Mouse (Mus musculus) hindbrain, embryonic 16.5 days (tissue): ENCODE measurements around the gene Ncoa7. TPM values are rescaled to one million over a fixed set of nuclear protein-coding genes. Genes with fewer than 3 reads are reported as not detected.
"Not testable (repeated sequence)": the region's sequence is repeated elsewhere in the genome, so short reads cannot be mapped to it uniquely, and the experiment has no call there.

Source experiments
- ATAC-seq: fragments of 200-750 bp; cut with Nextera tagmentation; 2 replicates; pipeline ENCODE4 v1.8.0; 2017; ENCODE audit warnings: moderate TSS enrichment, moderate library complexity
- H3K27ac ChIP-seq: fragments of 300-500 bp; sonication (generic); 2 replicates; pipeline ENCODE4 v1.5.1; 2014; ENCODE audit warnings: low read depth, mild to moderate bottlenecking, control low read depth, low read length, moderate library complexity
- H3K27me3 ChIP-seq: fragments of 300-500 bp; sonication (generic); replicated peaks from 2 replicates; pipeline ENCODE4 v1.6.1; 2014; ENCODE audit warnings: low read length; ENCODE audit not compliant: control insufficient read depth, insufficient read depth
- H3K36me3 ChIP-seq: fragments of 300-500 bp; sonication (generic); 2 replicates; pipeline ENCODE4 v1.6.1; 2014; ENCODE audit warnings: mild to moderate bottlenecking, low read length, moderate library complexity, mixed read lengths; ENCODE audit not compliant: control insufficient read depth, insufficient read depth
- H3K4me1 ChIP-seq: fragments of 300-500 bp; sonication (generic); 2 replicates; pipeline ENCODE4 v1.6.1; 2014; ENCODE audit warnings: low read depth, low read length; ENCODE audit not compliant: control insufficient read depth, insufficient read depth
- H3K4me2 ChIP-seq: fragments of 300-500 bp; sonication (generic); 2 replicates; pipeline ENCODE4 v1.6.1; 2014; ENCODE audit warnings: mild to moderate bottlenecking, low read length, control low read depth, moderate library complexity
- H3K4me3 ChIP-seq: fragments of 300-500 bp; sonication (generic); 2 replicates; pipeline ENCODE4 v1.5.1; 2014; ENCODE audit warnings: mild to moderate bottlenecking, low read length, control low read depth, moderate library complexity
- H3K9ac ChIP-seq: fragments of 300-500 bp; sonication (generic); 2 replicates; pipeline ENCODE4 v1.6.1; 2014; ENCODE audit warnings: low read depth, mild to moderate bottlenecking, control low read depth, low read length, moderate library complexity
- H3K9me3 ChIP-seq: fragments of 300-500 bp; sonication (generic); 2 replicates; pipeline ENCODE4 v1.6.1; 2014; ENCODE audit warnings: mild to moderate bottlenecking, low read length, moderate library complexity; ENCODE audit not compliant: control insufficient read depth
- WGBS: fragments of 180-500 bp; shearing (Covaris S2); extraction: QIAGEN DNeasy Blood & Tissue Kit; methylation state at CpG from one replicate; pipeline ENCODE4 v1.1.7; 2014; 5-methylcytosine and 5-hydroxymethylcytosine counted together
- polyA plus RNA-seq: library from polyadenylated mRNA; unstranded; fragments of >200 nt; fragmentation: Nextera tagmentation; extraction: Ambion mirVana; gene quantifications from 2 replicates; pipeline ENCODE4 v1.2.1, GENCODE M21; 2015

Ncoa7 gene
- polyA plus RNA-seq, 1 experiment from 2014 or later, result 26.1 TPM

DNA sequence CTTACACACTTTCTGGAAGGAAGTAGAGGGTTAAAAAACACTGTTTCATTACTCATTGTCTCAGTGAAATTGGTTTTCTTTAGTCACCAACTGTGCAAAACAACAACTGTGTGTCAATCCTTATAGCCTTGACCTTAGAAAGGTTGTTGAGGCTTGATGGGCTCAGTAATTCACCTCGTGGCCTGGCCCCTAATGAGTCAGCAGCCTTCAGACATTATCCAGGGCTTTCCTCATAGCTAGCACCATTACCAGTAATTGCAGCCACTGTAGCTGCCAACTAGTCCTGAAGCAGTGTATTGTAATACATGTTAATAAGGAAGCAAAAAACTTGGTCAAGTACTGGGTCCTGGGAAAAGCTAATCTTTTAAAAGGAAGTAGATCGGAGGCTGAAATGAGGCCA lies 125.1 kb downstream of the Ncoa7 start:
- Histone ChIP-seq H3K4me1 (no peaks in the 10 kb centered on the region), H3K4me2 (no peak overlapping the region), H3K9me3 (no peaks in the 10 kb centered on the region), H3K4me3 (no peak overlapping the region), H3K27me3 (no peaks in the 10 kb centered on the region), H3K36me3 (peaks cover 2% of the 10 kb centered on the region; the same call in 1 of the 2 replicates), H3K27ac (no peak overlapping the region), H3K9ac (no peak overlapping the region)
- 51% methylated on average over 2 of the region's 2 CpGs for WGBS
- ATAC-seq, result no peak

GRCm38 (mm10) chr10:30674825-30675224 lies 128.3 kb downstream of the Ncoa7 start:
- Histone ChIP-seq H3K27me3 (no peaks in the 10 kb centered on the region), H3K4me1 (no peaks in the 10 kb centered on the region), H3K9ac (no peak overlapping the region), H3K9me3 (0 out of 2 replicates have a peak, but pooled peaks cover 4% of the 10 kb centered on the region), H3K4me2 (no peak overlapping the region), H3K36me3 (peaks cover 2% of the 10 kb centered on the region; the same call in 1 of the 2 replicates), H3K27ac (no peak overlapping the region), H3K4me3 (no peak overlapping the region)
- WGBS, result 96% methylated on average over 3 of the region's 3 CpGs
- ATAC-seq, result no peak

- no peak overlapping the region for H3K9ac ChIP-seq
- WGBS, result 90% methylated on average over 2 of the region's 2 CpGs
- peaks cover under 1% of the 10 kb centered on the region for H3K36me3 ChIP-seq
- no peak overlapping the region for H3K4me3 ChIP-seq
- no peak for ATAC-seq
- H3K27me3 ChIP-seq, result no peaks in the 10 kb centered on the region
- H3K4me2 ChIP-seq, result no peak overlapping the region
- H3K4me1 ChIP-seq, result no peaks in the 10 kb centered on the region
- H3K27ac ChIP-seq, result no peak overlapping the region
- H3K9me3 ChIP-seq, result 0 out of 2 replicates have a peak, but pooled peaks cover 4% of the 10 kb centered on the region
Measured at GRCm38 (mm10) chr10:30666580-30666979, 136.5 kb downstream of the Ncoa7 start.

DNA sequence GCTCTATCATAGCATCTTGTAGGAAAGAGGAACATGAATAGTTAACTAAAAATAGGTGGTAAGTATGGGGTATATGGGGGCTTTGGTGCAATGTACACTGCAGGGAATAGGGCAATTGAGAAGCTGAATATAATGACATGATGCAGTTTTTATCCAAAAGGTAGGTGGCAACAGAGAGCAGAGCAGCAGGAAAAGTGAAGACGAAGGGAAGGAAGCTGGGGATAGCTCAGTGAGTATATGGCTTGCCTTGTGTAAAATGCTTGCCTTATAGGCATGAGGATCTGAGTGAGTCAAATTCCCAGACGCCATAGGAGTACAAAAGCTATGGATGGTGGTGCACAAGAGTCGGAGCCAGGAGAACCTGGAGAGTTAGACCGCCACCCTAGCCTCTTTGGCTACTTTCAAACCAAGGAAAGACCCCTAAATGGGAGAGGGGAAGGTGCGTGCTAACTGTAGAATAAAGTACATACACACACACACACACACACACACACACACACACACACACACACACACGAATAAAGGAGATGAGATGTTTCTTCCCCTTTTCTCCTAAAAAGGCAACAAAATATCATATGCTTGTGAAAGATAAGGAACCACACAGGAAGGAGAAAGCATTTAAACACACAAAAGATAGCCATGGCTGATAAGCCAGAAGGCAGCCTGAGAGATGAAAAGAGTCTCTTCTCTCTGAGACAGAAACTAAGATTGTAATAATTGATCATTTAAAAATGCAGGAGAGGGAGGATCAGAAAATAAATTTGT lies 142.4 kb downstream of the Ncoa7 start:
- Histone ChIP-seq H3K9ac (no peak overlapping the region), H3K27ac (no peak overlapping the region), H3K4me1 (no peaks in the 10 kb centered on the region), H3K4me2 (no peak overlapping the region), H3K27me3 (no peaks in the 10 kb centered on the region), H3K4me3 (no peak overlapping the region), H3K36me3 (peaks cover 8% of the 10 kb centered on the region), H3K9me3 (no peaks in the 10 kb centered on the region)
- WGBS, result 88% methylated on average over 6 of the region's 6 CpGs
- ATAC-seq, result no peak

DNA sequence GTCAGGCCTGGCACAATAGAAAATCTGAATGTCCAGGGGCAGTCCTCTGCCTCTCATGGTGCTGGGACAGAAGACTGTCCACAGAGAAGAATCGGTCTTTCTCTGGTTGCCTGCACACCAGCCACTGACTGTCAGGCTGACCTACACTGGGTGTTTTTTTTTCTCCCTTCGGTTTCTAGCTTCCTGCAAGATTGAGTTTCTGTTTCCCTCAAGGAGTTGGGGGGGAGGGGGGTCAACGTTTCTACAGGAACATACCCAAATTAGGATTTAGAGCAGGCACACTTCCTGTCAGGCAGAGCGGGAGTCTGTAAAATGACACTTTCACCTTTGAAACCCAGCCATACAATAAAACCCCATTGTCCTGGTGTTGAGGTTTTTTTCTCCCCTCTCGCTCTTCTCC lies 147.5 kb downstream of the Ncoa7 start:
- no peak overlapping the region for H3K4me3 ChIP-seq
- 22% methylated on average over 5 of the region's 5 CpGs for WGBS
- H3K9ac ChIP-seq, result no peak overlapping the region
- ATAC-seq, result no peak
- H3K4me1 ChIP-seq, result no peaks in the 10 kb centered on the region
- no peaks in the 10 kb centered on the region for H3K9me3 ChIP-seq
- peak overlapping the region; percentile 15; the same call in 1 of the 2 replicates for H3K4me2 ChIP-seq
- H3K36me3 ChIP-seq, result peaks cover 10% of the 10 kb centered on the region
- no peaks in the 10 kb centered on the region for H3K27me3 ChIP-seq
- no peak overlapping the region for H3K27ac ChIP-seq

DNA sequence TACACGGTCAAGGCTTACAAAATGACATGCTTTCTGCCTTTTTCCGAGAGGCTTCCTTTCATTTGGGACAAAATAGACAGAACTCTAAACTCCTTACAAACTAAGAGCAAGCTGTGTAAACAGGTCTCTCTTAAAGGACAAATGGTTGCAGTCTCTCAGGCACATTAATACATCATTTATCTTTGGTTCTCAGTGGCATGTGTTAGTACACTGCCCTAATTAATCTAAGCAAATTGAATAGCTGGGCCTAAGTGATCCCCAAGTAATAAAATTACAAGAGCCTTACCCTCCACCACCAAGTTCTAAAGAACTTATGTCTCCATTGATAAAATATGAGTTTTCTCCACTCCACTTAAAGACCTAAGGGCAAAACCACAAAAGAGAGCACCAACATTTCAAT lies 155.4 kb downstream of the Ncoa7 start:
- H3K9me3 ChIP-seq, result no peaks in the 10 kb centered on the region
- H3K4me2 ChIP-seq, result no peak overlapping the region
- H3K36me3 ChIP-seq, result peaks cover 8% of the 10 kb centered on the region
- no peak for ATAC-seq
- no peaks in the 10 kb centered on the region for H3K27me3 ChIP-seq
- no peak overlapping the region for H3K9ac ChIP-seq
- no peak overlapping the region for H3K27ac ChIP-seq
- 51% methylated on average over 2 of the region's 2 CpGs for WGBS
- H3K4me1 ChIP-seq, result no peaks in the 10 kb centered on the region
- H3K4me3 ChIP-seq, result no peak overlapping the region

DNA sequence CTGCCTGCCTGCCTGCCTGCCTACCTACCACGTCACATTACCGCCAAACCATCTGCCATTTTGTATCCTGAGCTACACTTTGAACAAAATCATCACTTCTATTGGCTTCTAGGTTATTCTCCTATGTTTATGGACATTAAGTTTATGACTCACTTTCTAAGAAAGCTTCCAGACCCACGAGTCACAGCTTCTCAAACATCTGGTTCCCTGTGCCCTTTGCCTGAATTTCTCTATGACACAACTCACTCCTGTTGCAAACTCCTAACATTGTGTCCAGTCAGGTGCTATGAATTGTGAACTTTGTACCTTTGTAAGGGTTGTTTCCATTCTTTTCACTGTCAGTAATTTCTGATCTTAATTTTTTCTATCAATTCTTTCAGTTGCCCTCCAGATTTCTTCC lies 164.9 kb downstream of the Ncoa7 start:
- 79% methylated on average over 3 of the region's 3 CpGs for WGBS

DNA sequence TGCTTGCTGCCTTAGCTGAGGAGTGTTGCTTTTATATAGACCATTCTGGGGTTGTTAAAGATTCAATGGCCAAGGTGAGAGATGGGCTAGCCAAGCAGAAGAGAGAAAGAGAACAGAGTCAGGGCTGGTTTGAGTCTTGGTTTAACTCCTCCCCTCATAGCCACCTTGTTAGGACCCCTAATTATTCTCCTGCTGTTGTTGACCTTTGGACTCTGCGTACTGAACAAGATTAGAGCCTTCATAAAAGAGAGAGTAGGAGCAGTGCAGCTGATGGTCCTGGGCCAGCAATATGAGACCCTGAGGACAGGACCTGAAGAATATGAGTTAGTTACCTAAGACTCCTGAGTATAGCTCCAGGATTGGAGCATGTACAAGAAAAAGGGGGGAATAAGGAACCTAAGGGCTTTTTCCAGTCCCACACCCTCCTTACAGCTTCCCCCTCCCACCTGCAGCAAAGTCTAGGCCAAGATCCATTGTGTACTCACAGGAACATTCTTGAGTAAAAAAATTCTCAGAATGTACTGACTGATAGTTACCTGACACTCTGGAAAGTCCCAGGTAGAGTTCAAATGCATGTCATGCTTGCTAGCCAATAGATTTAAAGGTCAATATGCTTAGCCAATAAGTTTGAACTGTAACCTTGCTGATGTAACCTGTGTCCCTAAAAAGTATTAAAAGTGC lies 166.5 kb downstream of the Ncoa7 start:
- not testable (repeated sequence) for H3K4me1 ChIP-seq, H3K27ac ChIP-seq, H3K9ac ChIP-seq, ATAC-seq, H3K4me2 ChIP-seq, H3K36me3 ChIP-seq, H3K27me3 ChIP-seq, H3K9me3 ChIP-seq, H3K4me3 ChIP-seq
- 89% methylated on average over 1 of the region's 1 CpGs for WGBS

More for the DNA sequence above, 164.9 kb downstream of the Ncoa7 start:
- Histone ChIP-seq H3K4me2 (no peak overlapping the region), H3K27me3 (no peaks in the 10 kb centered on the region), H3K27ac (no peak overlapping the region), H3K4me3 (no peak overlapping the region), H3K9me3 (no peaks in the 10 kb centered on the region), H3K4me1 (no peaks in the 10 kb centered on the region), H3K9ac (no peak overlapping the region), H3K36me3 (no peaks in the 10 kb centered on the region)
- ATAC-seq, result no peak

- no peaks in the 10 kb centered on the region for H3K4me1 ChIP-seq
- no peak overlapping the region for H3K9ac ChIP-seq
- H3K36me3 ChIP-seq, result no peaks in the 10 kb centered on the region
- H3K4me3 ChIP-seq, result no peak overlapping the region
- no peaks in the 10 kb centered on the region for H3K9me3 ChIP-seq
- no peak overlapping the region for H3K27ac ChIP-seq
- H3K4me2 ChIP-seq, result no peak overlapping the region
- no peaks in the 10 kb centered on the region for H3K27me3 ChIP-seq
- 100% methylated on average over 1 of the region's 1 CpGs for WGBS
- no peak for ATAC-seq
Measured at GRCm38 (mm10) chr10:30632718-30633117, 170.4 kb downstream of the Ncoa7 start.
